ENCODE assay signal across 1 mouse cellular context in the genomic region with DNA sequence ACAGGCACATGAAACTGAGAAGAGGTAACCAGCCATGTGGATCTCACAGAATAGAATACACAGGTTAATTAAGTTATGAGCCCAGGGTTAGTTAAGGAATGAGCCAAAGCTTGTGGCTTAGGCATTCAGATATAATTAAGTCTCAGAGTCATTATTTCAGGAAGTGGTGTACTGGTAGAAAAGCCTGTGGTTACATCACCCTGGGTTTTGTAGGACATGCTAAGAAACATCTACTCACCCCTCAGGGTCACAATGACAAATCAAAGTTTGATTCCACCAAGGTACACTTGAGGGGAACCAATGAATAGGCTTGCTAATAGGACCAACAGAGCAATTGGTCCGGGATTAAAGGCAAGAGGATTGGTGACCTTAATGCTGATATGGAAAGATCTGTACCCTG.
A peak's percentile ranks its signal among the peaks of the same experiment; 100 is the strongest.
TF ChIP-seq lines count a peak whose summit lies in the region.

No protein-coding gene starts in this region.

TF ChIP-seq in MEL, 35 proteins besides CTCF, POLR2A, EP300 and RAD21 (continued from another document):
- TF ChIP-seq USF2 (IDR thresholded peaks at IDR 0.05; ENCODE audit: borderline replicate concordance in 1 of 2, insufficient read depth in 1 of 2, low read depth in 1 of 2, low read length in 2 of 2) (no peak), MXI1 (IDR thresholded peaks at IDR 0.05; ENCODE audit: low read depth, low read length) (peak; percentile 14; the same call in 1 of the 2 replicates), TCF12 (IDR thresholded peaks at IDR 0.05; ENCODE audit: low read depth, low read length) (no peak)
